Mouse (Mus musculus): ENCODE measurements at regions not wholly inside any gene's neighbourhood (a gene's known extent, or its start where the extent isn't known, plus 50 kb on each side); places are given as distances from the start of the nearest gene placed in this dataset.

GRCm38 (mm10) chr5:18080761-18081160 lies 118.4 kb downstream of the Gnat3 start:
- DNase-seq (ENCODE audit: low read depth, low spot score) = no peak

GRCm38 (mm10) chr5:18082219-18082618 lies 119.9 kb downstream of the Gnat3 start:
- no peak for DNase-seq (ENCODE audit: low read depth, low spot score)

- no peak for DNase-seq (ENCODE audit: low read depth, low spot score)
Measured at GRCm38 (mm10) chr5:18083789-18084188, 121.4 kb downstream of the Gnat3 start.

GRCm38 (mm10) chr5:18085456-18085855 lies 123.1 kb downstream of the Gnat3 start:
- peak; percentile 59 for DNase-seq (ENCODE audit: low read depth, low spot score)

- DNase-seq (ENCODE audit: low read depth, low spot score) = peak; percentile 81
Measured at GRCm38 (mm10) chr5:18087919-18088445, 125.6 kb downstream of the Gnat3 start.

GRCm38 (mm10) chr5:18089956-18090355 lies 127.6 kb downstream of the Gnat3 start:
- no peak for DNase-seq (ENCODE audit: low read depth, low spot score)

- no peak for DNase-seq (ENCODE audit: low read depth, low spot score)
Measured at GRCm38 (mm10) chr5:18114905-18115689, 152.7 kb downstream of the Gnat3 start.

- no peak for DNase-seq (ENCODE audit: low read depth, low spot score)
Measured at GRCm38 (mm10) chr5:18135794-18136678, 173.7 kb downstream of the Gnat3 start.

- DNase-seq (ENCODE audit: low read depth, low spot score) = peak; percentile 79
Measured at GRCm38 (mm10) chr5:18137450-18138061, 175.2 kb downstream of the Gnat3 start.

GRCm38 (mm10) chr5:18152241-18152640 lies 189.9 kb downstream of the Gnat3 start:
- no peak for DNase-seq (ENCODE audit: low read depth, low spot score)

- no peak for DNase-seq (ENCODE audit: low read depth, low spot score)
Measured at GRCm38 (mm10) chr5:18153703-18154102, 191.4 kb downstream of the Gnat3 start.

GRCm38 (mm10) chr5:18163515-18163914 lies 196.6 kb downstream of the Gnai1 start:
- DNase-seq (ENCODE audit: low read depth, low spot score) = no peak

- DNase-seq (ENCODE audit: low read depth, low spot score) = no peak
Measured at GRCm38 (mm10) chr5:18177810-18178209, 182.3 kb downstream of the Gnai1 start.

GRCm38 (mm10) chr5:18211395-18212057 lies 148.6 kb downstream of the Gnai1 start:
- no peak for DNase-seq (ENCODE audit: low read depth, low spot score)

Data from telencephalon, adult 2 months (tissue).